Mouse (Mus musculus) kidney, embryonic 16.5 days (tissue): ENCODE data around the gene Tkt. TPM values are rescaled to one million over a fixed set of nuclear protein-coding genes. Genes with fewer than 3 reads are reported as not detected.

ENCODE experiments used
- ATAC-seq: fragments of 200-750 bp; cut with Nextera tagmentation; 2 replicates; pipeline ENCODE4 v1.8.0; 2017; ENCODE audit warnings: moderate TSS enrichment; ENCODE audit not compliant: low FRiP score, low TSS enrichment
- H3K27ac ChIP-seq: fragments of 300-500 bp; sonication (generic); 2 replicates; pipeline ENCODE4 v1.5.1; 2014; ENCODE audit warnings: low read length
- H3K27me3 ChIP-seq: fragments of 300-500 bp; sonication (generic); 2 replicates; pipeline ENCODE4 v1.6.1; 2014; ENCODE audit warnings: low read length, control low read depth, mixed read lengths; ENCODE audit not compliant: insufficient read depth
- H3K36me3 ChIP-seq: fragments of 300-500 bp; sonication (generic); 2 replicates; pipeline ENCODE4 v1.6.1; 2014; ENCODE audit warnings: low read length, control low read depth, mixed read lengths; ENCODE audit not compliant: insufficient read depth
- H3K4me1 ChIP-seq: fragments of 300-500 bp; sonication (generic); 2 replicates; pipeline ENCODE4 v1.6.1; 2014; ENCODE audit warnings: low read length, control low read depth, mixed read lengths; ENCODE audit not compliant: insufficient read depth
- H3K4me2 ChIP-seq: fragments of 300-500 bp; sonication (generic); replicated peaks from 2 replicates; pipeline ENCODE4 v1.6.1; 2014; ENCODE audit warnings: low read depth, low read length
- H3K4me3 ChIP-seq: fragments of 300-500 bp; sonication (generic); 2 replicates; pipeline ENCODE4 v1.5.1; 2014; ENCODE audit warnings: mild to moderate bottlenecking, low read length
- H3K9ac ChIP-seq: fragments of 300-500 bp; sonication (generic); replicated peaks from 2 replicates; pipeline ENCODE4 v1.6.1; 2014; ENCODE audit warnings: low read length
- H3K9me3 ChIP-seq: fragments of 300-500 bp; sonication (generic); 2 replicates; pipeline ENCODE4 v1.6.1; 2016; ENCODE audit warnings: low read length, control low read depth
- WGBS: fragments of 180-500 bp; shearing (Covaris S2); extraction: QIAGEN DNeasy Blood & Tissue Kit; methylation state at CpG from one replicate; pipeline ENCODE4 v1.1.7; 2014; 5-methylcytosine and 5-hydroxymethylcytosine counted together
- polyA plus RNA-seq: library from polyadenylated mRNA; unstranded; fragments of >200 nt; fragmentation: Nextera tagmentation; extraction: Ambion mirVana; gene quantifications from 2 replicates; pipeline ENCODE4 v1.2.1, GENCODE M21; 2015

Gene Tkt
- 314 TPM in 2 replicates for polyA plus RNA-seq

DNA sequence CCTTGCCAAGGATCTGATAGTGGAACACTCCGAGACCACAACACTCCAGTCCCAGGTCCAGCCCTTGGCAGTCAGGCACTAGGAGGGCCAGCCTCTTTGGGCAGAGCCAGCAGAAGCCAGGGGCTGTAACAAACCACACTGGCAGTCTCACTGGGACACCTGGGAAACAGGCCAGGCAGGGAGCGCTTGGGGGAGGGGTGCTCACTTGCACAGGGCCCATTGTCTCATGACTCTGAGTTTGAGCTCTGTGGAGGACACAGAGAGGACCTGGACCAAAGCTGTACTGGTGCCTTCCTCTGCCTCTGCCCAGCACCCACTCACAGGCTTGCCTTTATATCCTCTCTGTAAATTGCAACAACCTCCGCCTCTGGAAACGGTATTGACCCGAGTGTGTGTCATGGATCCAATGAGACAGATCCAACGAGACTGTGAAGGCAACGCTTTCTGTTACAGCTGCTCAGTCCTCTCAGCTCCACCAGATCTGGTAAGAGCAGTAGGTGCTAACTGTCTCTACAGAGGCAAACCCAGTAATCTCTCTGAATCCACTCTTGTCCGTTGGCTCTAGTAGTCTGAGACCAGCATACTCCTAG lies at the start of gene Tkt:
Gene Tkt, plus strand, starts transcription at position 229 of the 590 bp plus-strand sequence.
- Histone ChIP-seq H3K27ac (peak within 1 kb of the TSS; percentile 94), H3K27me3 (no peaks in the 10 kb centered on the region), H3K9ac (peak within 1 kb of the TSS; percentile 89), H3K4me3 (peak within 1 kb of the TSS; percentile 80), H3K4me2 (peak within 1 kb of the TSS; percentile 95), H3K36me3 (no peaks in the 10 kb centered on the region), H3K9me3 (no peaks in the 10 kb centered on the region), H3K4me1 (peaks cover 33% of the 10 kb centered on the region)
- peak; percentile 40 for ATAC-seq
- 26% methylated on average over 8 of the region's 8 CpGs for WGBS

GRCm38 (mm10) chr14:30504990-30505389 lies 43.2 kb upstream of the Tkt start:
- H3K27me3 ChIP-seq: no peaks in the 10 kb centered on the region
- ATAC-seq: no peak
- peaks cover 36% of the 10 kb centered on the region for H3K36me3 ChIP-seq
- WGBS: 92% methylated on average over 5 of the region's 5 CpGs
- no peak overlapping the region for H3K4me3 ChIP-seq
- H3K27ac ChIP-seq: no peak overlapping the region
- H3K9me3 ChIP-seq: no peaks in the 10 kb centered on the region
- H3K9ac ChIP-seq: no peak overlapping the region
- H3K4me2 ChIP-seq: no peak overlapping the region
- no peaks in the 10 kb centered on the region for H3K4me1 ChIP-seq

DNA sequence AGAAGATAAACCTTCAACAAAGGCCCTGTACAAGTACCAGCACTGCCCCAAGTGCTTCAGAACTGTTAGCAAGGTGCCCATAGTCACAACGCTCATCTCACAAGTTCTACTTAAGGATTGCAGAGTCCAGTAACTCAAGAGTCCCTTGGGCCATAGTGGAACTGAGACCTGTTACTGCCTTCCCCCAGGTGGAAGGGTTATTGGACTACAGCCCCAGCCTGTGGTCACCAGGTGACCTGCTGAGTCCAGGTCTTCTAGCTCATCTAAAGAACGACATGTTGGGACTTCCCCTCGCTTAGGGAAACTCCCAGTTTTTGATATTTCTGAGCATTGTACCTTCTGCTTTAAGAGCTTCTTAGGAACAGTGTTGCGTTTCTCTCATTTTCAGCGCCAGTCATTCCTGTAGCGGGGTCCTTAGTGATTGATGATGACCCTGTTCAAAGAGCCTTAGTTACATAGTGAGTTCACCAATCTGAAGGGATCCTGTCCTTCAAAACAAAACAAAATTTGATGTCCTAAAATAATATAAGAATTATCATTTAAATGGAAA lies 37.9 kb upstream of the Tkt start:
- Histone ChIP-seq H3K4me1 (no peaks in the 10 kb centered on the region), H3K36me3 (peaks cover 57% of the 10 kb centered on the region), H3K9me3 (no peaks in the 10 kb centered on the region), H3K9ac (no peak overlapping the region), H3K4me2 (no peak overlapping the region), H3K27me3 (no peaks in the 10 kb centered on the region), H3K27ac (no peak overlapping the region), H3K4me3 (no peak overlapping the region)
- whole genome bisulfite sequencing: 95% methylated on average over 6 of the region's 6 CpGs
- ATAC-seq: no peak

GRCm38 (mm10) chr14:30512896-30513295 lies 35.3 kb upstream of the Tkt start:
- Histone ChIP-seq H3K4me2 (no peak overlapping the region), H3K27me3 (no peaks in the 10 kb centered on the region), H3K9me3 (no peaks in the 10 kb centered on the region), H3K4me3 (no peak overlapping the region), H3K4me1 (no peaks in the 10 kb centered on the region), H3K27ac (no peak overlapping the region), H3K9ac (no peak overlapping the region), H3K36me3 (peaks cover 35% of the 10 kb centered on the region)
- no peak for ATAC-seq
- 85% methylated on average over 5 of the region's 5 CpGs for WGBS

GRCm38 (mm10) chr14:30515931-30516723 lies 32.0 kb upstream of the Tkt start:
- Histone ChIP-seq H3K4me1 (no peaks in the 10 kb centered on the region), H3K4me2 (no peak overlapping the region), H3K9ac (no peak overlapping the region), H3K36me3 (peaks cover 55% of the 10 kb centered on the region), H3K27ac (no peak overlapping the region), H3K27me3 (no peaks in the 10 kb centered on the region), H3K9me3 (no peaks in the 10 kb centered on the region), H3K4me3 (no peak overlapping the region)
- ATAC-seq: no peak
- 86% methylated on average over 13 of the region's 13 CpGs for WGBS

DNA sequence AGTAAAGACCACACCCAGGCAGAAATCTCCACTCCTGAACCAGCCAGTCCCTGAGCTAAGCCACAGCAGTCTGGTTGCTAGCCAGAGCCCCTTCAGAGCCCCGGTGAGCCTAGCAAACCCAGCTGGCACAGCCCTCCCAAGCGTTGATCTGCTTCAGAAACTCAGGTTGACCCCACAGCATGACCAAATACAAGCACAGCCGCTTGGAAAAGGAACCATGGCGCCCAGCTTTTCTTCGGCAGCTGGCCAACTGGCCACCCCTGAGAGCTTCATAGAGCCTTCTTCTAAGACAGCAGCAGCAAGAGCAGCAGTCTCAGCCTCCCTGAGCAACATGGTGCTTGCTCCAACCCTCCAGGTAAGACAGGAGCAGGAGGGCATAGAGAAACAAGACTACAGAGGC lies 28.8 kb upstream of the Tkt start:
- Histone ChIP-seq H3K4me2 (no peak overlapping the region), H3K36me3 (peaks cover 61% of the 10 kb centered on the region), H3K4me3 (no peak overlapping the region), H3K9me3 (no peaks in the 10 kb centered on the region), H3K27ac (no peak overlapping the region), H3K4me1 (no peaks in the 10 kb centered on the region), H3K27me3 (no peaks in the 10 kb centered on the region), H3K9ac (no peak overlapping the region)
- 94% methylated on average over 5 of the region's 5 CpGs for WGBS
- no peak for ATAC-seq

- no peak overlapping the region for H3K4me2 ChIP-seq
- H3K9me3 ChIP-seq: no peaks in the 10 kb centered on the region
- no peak overlapping the region for H3K9ac ChIP-seq
- H3K27ac ChIP-seq: no peak overlapping the region
- H3K4me3 ChIP-seq: no peak overlapping the region
- H3K27me3 ChIP-seq: no peaks in the 10 kb centered on the region
- peaks cover 78% of the 10 kb centered on the region for H3K36me3 ChIP-seq
- ATAC-seq: no peak
- WGBS: 87% methylated on average over 6 of the region's 6 CpGs
- no peaks in the 10 kb centered on the region for H3K4me1 ChIP-seq
Observed at GRCm38 (mm10) chr14:30523356-30523755, 24.8 kb upstream of the Tkt start.

DNA sequence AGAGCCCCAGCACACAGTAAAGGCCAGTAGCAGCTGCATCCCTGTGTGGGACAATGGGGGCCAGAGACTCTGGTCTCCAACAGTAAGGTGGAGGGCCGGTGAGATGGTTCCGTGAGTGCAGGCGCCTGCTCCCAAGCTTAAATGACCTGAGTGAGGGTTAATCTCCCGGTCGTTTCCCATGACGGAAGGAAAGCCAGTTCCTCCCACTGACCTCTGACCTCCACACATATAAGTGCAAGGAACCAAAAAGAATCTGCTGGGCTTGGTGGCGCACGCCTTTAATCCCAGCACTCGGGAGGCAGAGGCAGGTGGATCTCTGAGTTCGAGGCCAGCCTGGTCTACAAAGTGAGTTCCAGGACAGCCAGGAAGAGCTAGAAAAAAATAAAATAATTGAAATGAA lies 19.8 kb upstream of the Tkt start:
- H3K4me2 ChIP-seq: no peak overlapping the region
- H3K4me1 ChIP-seq: peaks cover 8% of the 10 kb centered on the region; the same call in 1 of the 2 replicates
- H3K4me3 ChIP-seq: no peak overlapping the region
- H3K27me3 ChIP-seq: no peaks in the 10 kb centered on the region
- H3K27ac ChIP-seq: no peak overlapping the region
- H3K9ac ChIP-seq: no peak overlapping the region
- WGBS: 78% methylated on average over 10 of the region's 10 CpGs
- peaks cover 33% of the 10 kb centered on the region for H3K36me3 ChIP-seq
- no peak for ATAC-seq
- no peaks in the 10 kb centered on the region for H3K9me3 ChIP-seq

- no peak for ATAC-seq
- Histone ChIP-seq H3K4me2 (no peak overlapping the region), H3K4me3 (no peak overlapping the region), H3K9ac (no peak overlapping the region), H3K36me3 (peaks cover 28% of the 10 kb centered on the region), H3K9me3 (no peaks in the 10 kb centered on the region), H3K27ac (no peak overlapping the region), H3K27me3 (no peaks in the 10 kb centered on the region), H3K4me1 (peaks cover 8% of the 10 kb centered on the region; the same call in 1 of the 2 replicates)
- 89% methylated on average over 5 of the region's 5 CpGs for WGBS
Observed at GRCm38 (mm10) chr14:30528961-30529360, 19.2 kb upstream of the Tkt start.

- H3K36me3 ChIP-seq: peaks cover 28% of the 10 kb centered on the region
- peaks cover 8% of the 10 kb centered on the region; the same call in 1 of the 2 replicates for H3K4me1 ChIP-seq
- H3K4me3 ChIP-seq: no peak overlapping the region
- no peaks in the 10 kb centered on the region for H3K27me3 ChIP-seq
- no peaks in the 10 kb centered on the region for H3K9me3 ChIP-seq
- H3K4me2 ChIP-seq: no peak overlapping the region
- H3K9ac ChIP-seq: no peak overlapping the region
- no peak overlapping the region for H3K27ac ChIP-seq
- 90% methylated on average over 12 of the region's 12 CpGs for WGBS
- ATAC-seq: no peak
Observed at GRCm38 (mm10) chr14:30529454-30529853, 18.7 kb upstream of the Tkt start.
